Mouse (Mus musculus): Measurements from ENCODE around the gene H2-M10.1. TPM values are rescaled to one million over a fixed set of nuclear protein-coding genes. Genes with fewer than 3 reads are reported as not detected.

H2-M10.1 gene
- polyA plus RNA-seq, 1 experiment, result 1.4 TPM

DNA sequence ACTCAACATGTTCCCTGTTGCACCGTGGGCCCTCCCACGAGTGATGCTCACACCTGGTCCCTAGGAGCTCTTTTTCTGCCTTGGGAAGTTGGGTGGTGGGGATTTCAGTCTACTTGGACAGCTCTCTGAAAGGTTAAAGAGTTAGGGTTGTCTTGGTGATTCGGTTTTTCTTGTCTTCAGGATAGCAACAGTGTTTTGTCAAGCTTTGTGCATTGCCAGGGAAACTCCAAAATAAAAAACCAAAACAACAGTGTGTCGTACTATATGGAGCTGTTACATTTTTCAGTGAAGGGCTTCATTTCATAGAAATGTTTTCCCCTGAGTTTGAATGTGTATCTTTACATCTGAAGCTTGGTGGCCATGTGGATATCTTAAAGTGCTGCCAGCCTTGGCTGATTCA lies 51.2 kb downstream of the H2-M10.1 start:
- H3K79me2 ChIP-seq (ENCODE audit: control insufficient read depth, insufficient read depth), result peaks cover 68% of the 10 kb centered on the region
- no peak overlapping the region for H3ac ChIP-seq (ENCODE audit: control insufficient read depth, insufficient read length)
- peaks cover 6% of the 10 kb centered on the region for H3K36me3 ChIP-seq (ENCODE audit: control insufficient read depth, insufficient read depth)
- no peak overlapping the region for H3K4me3 ChIP-seq
- TF ChIP-seq POLR2A (IDR thresholded peaks at IDR 0.05; ENCODE audit: insufficient read length, low read depth) (no peak), USF1 (IDR thresholded peaks at IDR 0.05; ENCODE audit: low read depth) (no peak), POLR2AphosphoS2 (IDR thresholded peaks at IDR 0.05; ENCODE audit: insufficient read length, low read depth) (no peak), SRF (IDR thresholded peaks at IDR 0.05; ENCODE audit: control insufficient read depth, insufficient read length, low read depth) (no peak), TCF3 (IDR thresholded peaks at IDR 0.05; ENCODE audit: insufficient read length, low read depth) (no peak), MYOG (IDR thresholded peaks at IDR 0.05; ENCODE audit: control insufficient read depth in 1 of 3, insufficient read depth in 1 of 3, insufficient read length in 2 of 3, low read depth in 2 of 3) (no peak), MAX (IDR thresholded peaks at IDR 0.05; ENCODE audit: low read depth) (no peak), TCF12 (IDR thresholded peaks at IDR 0.05; ENCODE audit: insufficient read depth, poor library complexity, severe bottlenecking) (no peak), E2F4 (IDR thresholded peaks at IDR 0.05; ENCODE audit: insufficient read depth) (no peak), MYOD1 (IDR thresholded peaks at IDR 0.05; ENCODE audit: control insufficient read depth in 1 of 3, insufficient read length in 2 of 3, low read depth in 2 of 3) (no peak), CEBPB (IDR thresholded peaks at IDR 0.05; ENCODE audit: insufficient read depth, poor library complexity, severe bottlenecking) (no peak), REST (IDR thresholded peaks at IDR 0.05; ENCODE audit: insufficient read depth, insufficient read length) (no peak)
- H3K27me3 ChIP-seq (ENCODE audit: control insufficient read depth, insufficient read depth, insufficient read length), result no peaks in the 10 kb centered on the region
- no peak overlapping the region for H3K4me2 ChIP-seq (ENCODE audit: low read depth)

DNA sequence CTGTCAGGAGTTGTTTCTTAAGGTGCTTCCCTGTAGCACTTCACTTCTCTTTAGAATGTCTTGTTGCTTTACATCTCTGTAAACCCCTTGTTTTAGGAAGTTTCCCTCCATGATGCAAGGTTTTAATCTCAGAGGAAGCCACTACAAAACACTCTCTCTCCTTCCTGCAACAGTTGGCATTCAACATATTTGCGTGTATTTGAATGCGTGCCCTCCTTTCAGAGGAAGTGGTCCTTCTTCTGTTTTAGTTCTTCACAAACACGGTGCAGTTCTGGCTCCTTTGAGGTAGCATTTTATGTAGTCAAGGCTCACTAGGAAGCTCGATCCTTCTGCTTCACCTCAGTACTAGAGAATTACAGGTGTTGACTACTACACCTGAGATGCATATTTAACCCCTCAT lies 52.2 kb downstream of the H2-M10.1 start:
- TF ChIP-seq USF1 (IDR thresholded peaks at IDR 0.05; ENCODE audit: low read depth), result no peak
- TF ChIP-seq POLR2A (IDR thresholded peaks at IDR 0.05; ENCODE audit: insufficient read length, low read depth), result no peak
- no peak for TF ChIP-seq MYOG (IDR thresholded peaks at IDR 0.05; ENCODE audit: control insufficient read depth in 1 of 3, insufficient read depth in 1 of 3, insufficient read length in 2 of 3, low read depth in 2 of 3)
- TF ChIP-seq SRF (IDR thresholded peaks at IDR 0.05; ENCODE audit: control insufficient read depth, insufficient read length, low read depth), result no peak
- no peak for TF ChIP-seq TCF12 (IDR thresholded peaks at IDR 0.05; ENCODE audit: insufficient read depth, poor library complexity, severe bottlenecking)
- TF ChIP-seq TCF3 (IDR thresholded peaks at IDR 0.05; ENCODE audit: insufficient read length, low read depth), result no peak
- no peak for TF ChIP-seq E2F4 (IDR thresholded peaks at IDR 0.05; ENCODE audit: insufficient read depth)
- peaks cover 6% of the 10 kb centered on the region for H3K36me3 ChIP-seq (ENCODE audit: control insufficient read depth, insufficient read depth)
- no peak overlapping the region for H3ac ChIP-seq (ENCODE audit: control insufficient read depth, insufficient read length)
- H3K4me3 ChIP-seq, result no peak overlapping the region
- peaks cover 62% of the 10 kb centered on the region for H3K79me2 ChIP-seq (ENCODE audit: control insufficient read depth, insufficient read depth)
- H3K27me3 ChIP-seq (ENCODE audit: control insufficient read depth, insufficient read depth, insufficient read length), result no peaks in the 10 kb centered on the region
- H3K4me2 ChIP-seq (ENCODE audit: low read depth), result peak overlapping the region; percentile 10

Other genes starting within 250 kb of the H2-M10.1 start
- not detected for gene Gm19684, start 204.5 kb downstream of the H2-M10.1 start, polyA plus RNA-seq (2012; fragmentation: generic; extraction: Trizol)
- not detected for gene Gm7030, start 196.7 kb downstream of the H2-M10.1 start, polyA plus RNA-seq (2012; fragmentation: generic; extraction: Trizol)
- gene Gm8909, start 157.6 kb downstream of the H2-M10.1 start, polyA plus RNA-seq (2012; fragmentation: generic; extraction: Trizol), result not detected
- not detected for gene H2-T3, start 135.9 kb downstream of the H2-M10.1 start, polyA plus RNA-seq (2012; fragmentation: generic; extraction: Trizol)
- gene Rpp21, start 68.1 kb downstream of the H2-M10.1 start, polyA plus RNA-seq (2012; fragmentation: generic; extraction: Trizol), result 59.2 TPM
- gene Trim39, start 53.9 kb downstream of the H2-M10.1 start, polyA plus RNA-seq (2012; fragmentation: generic; extraction: Trizol), result 5.5 TPM
- not detected for gene H2-M10.2, start 39.7 kb downstream of the H2-M10.1 start, polyA plus RNA-seq (2012; fragmentation: generic; extraction: Trizol)
- not detected for gene H2-M10.3, start 42.3 kb upstream of the H2-M10.1 start, polyA plus RNA-seq (2012; fragmentation: generic; extraction: Trizol)
- gene H2-M10.4, start 136.2 kb upstream of the H2-M10.1 start, polyA plus RNA-seq (2012; fragmentation: generic; extraction: Trizol), result not detected
- not detected for gene H2-M11, start 220.9 kb upstream of the H2-M10.1 start, polyA plus RNA-seq (2012; fragmentation: generic; extraction: Trizol)

Measured in myocyte (in vitro differentiated cells).